Comparison of ENCODE assay signal across 18 mouse cellular contexts in genomic region chr5:138274186-138274585, GRCm38 (mm10). TPM values are rescaled to one million over a fixed set of nuclear protein-coding genes. Genes with fewer than 3 reads are reported as not detected.
"Had no signal": no experiment of that assay in that cellular context is flagged by ENCODE, and none has a peak within 500 bp of the region (broad histone marks: within the 10 kb centered on the region; RNA-seq: fewer than 3 reads in every experiment).

No protein-coding gene starts in this region.

- H3K4me3 ChIP-seq: left cerebral cortex, adult 2 months; limb, embryonic 10.5 days; liver, embryonic 15.5 days; stomach, embryonic 15.5 days had no signal

- H3K27me3 ChIP-seq: stomach, embryonic 15.5 days had no signal

- DNase-seq: kidney, adult 2 months; kidney, postnatal 25 days; lung, adult 2 months; lung, postnatal 36 days; right cerebral cortex, postnatal 14 days; thymus, postnatal 4 days had no signal

- H3K9me3 ChIP-seq: limb, embryonic 10.5 days; liver, embryonic 15.5 days; stomach, embryonic 15.5 days had no signal

- H3K27ac ChIP-seq: left cerebral cortex, adult 2 months; limb, embryonic 10.5 days; liver, embryonic 15.5 days; stomach, embryonic 15.5 days had no signal

- H3K4me2 ChIP-seq: liver, embryonic 11.5 days; liver, embryonic 15.5 days; stomach, embryonic 15.5 days had no signal

- H3K36me3 ChIP-seq: liver, embryonic 15.5 days; stomach, embryonic 15.5 days had no signal

- ATAC-seq: lung, postnatal 0 days had no signal

- H3K9ac ChIP-seq: liver, embryonic 15.5 days; stomach, embryonic 15.5 days had no signal

RNA-seq across cellular contexts. Expression of gene Gal3st4, which starts 1.5 kb away (rescaled TPM):
- total RNA-seq: monocyte, adult 5-6 weeks had no signal

RNA-seq across cellular contexts. Expression of gene Gm43720, which starts 5.6 kb away (rescaled TPM):
- total RNA-seq: layer of hippocampus, postnatal 25 days; left cerebral cortex, postnatal 14 days; megakaryocyte progenitor cell, adult 5-6 weeks; monocyte, adult 5-6 weeks had no signal
- polyA plus RNA-seq: kidney, adult 2 months; liver, embryonic 15.5 days; spleen, adult 2 months; testis, adult 2 months had no signal
